Mouse (Mus musculus): Measurements from ENCODE around the gene Mtfmt.

DNA sequence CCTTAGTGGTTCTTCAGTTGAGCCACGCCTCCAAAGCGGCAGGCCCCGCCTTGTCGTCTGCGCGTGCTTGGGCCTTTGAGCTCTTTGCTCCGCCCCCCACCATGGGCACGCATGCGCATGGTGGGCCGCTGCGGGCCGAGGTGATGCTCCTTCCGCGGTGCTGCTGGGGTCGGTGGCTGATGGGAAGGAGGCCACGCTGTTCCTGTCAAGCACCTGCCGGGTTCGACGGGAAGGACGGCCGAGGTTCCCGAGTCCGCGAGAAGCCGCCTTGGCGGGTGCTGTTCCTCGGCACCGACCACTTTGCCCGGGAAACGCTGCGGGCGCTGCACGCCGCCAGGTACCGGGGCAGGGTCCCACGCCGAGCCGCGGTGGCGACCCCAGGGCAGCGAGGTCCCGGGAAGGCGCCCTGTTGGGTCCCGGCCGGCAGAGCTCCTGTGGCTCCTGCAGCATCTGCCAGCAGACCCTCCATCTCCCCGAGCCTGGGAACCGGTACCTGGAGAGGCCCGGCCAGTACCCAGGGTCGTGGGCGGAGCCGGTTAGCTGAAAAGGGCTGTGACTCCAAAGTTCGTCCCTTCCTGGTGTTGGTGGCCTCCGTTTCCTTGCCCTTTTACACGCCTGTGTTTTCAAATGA lies at the start of gene Mtfmt:
- TF ChIP-seq CTCF (IDR thresholded peaks at IDR 0.05; ENCODE audit: low read depth) (no peak), EP300 (IDR thresholded peaks at IDR 0.05; ENCODE audit: low read depth) (no peak)

Data from liver, embryonic 14.5 days (tissue).